Mouse (Mus musculus) heart, postnatal 0 days (tissue): ENCODE data around the gene Prdm9.

Source experiments
- CTCF ChIP-seq: IDR thresholded peaks from 2 replicates; pipeline ENCODE4 v1.5.1; 2016; ENCODE audit warnings: antibody characterized with exemption, control low read depth, low read depth
- EP300 ChIP-seq: IDR thresholded peaks from 2 replicates; pipeline ENCODE4 v1.6.1; 2016; ENCODE audit warnings: antibody characterized with exemption, low read depth

DNA sequence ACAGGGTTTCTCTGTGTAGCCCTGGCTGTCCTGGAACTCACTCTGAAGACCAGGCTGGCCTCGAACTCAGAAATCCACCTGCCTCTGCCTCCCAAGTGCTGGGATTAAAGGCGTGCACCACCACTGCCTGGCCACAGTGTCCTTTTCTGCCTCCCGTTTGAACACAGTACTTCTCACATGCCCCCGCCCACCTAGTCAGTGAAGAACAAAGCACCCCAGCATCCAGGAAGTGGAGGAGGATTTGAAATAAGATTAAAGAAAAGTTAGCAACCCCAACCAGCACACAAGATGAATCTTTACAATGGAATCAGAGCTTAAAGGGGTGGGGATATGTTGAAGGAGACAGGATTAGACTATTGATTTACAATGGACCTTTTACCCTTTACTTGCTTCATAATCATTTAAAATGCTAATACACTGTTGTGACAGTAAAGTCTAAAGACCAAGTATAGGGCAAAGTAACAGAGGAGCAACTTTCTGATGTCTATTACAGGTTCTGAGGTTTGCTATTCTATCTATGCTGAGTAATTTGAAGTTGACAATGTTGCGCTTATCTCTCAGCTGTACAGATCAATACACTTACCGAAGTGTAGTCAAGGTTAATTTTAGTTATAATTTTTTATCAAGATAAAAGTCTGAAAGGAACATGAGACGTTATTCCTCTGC lies 27.2 kb upstream of the Prdm9 start:
- TF ChIP-seq CTCF (no peak), EP300 (no peak)
